Mouse (Mus musculus): Measurements from ENCODE around the gene Plscr1. TPM values are rescaled to one million over a fixed set of nuclear protein-coding genes. Genes with fewer than 3 reads are reported as not detected.

Gene Plscr1
- polyA plus RNA-seq, 1 experiment from 2014 or later, result 53.0 TPM

Small RNA genes lying within 50 kb of the gene (microRNA-seq; reads per million reads assigned to microRNA genes)
- gene Mir6386, result not detected

Other genes starting within 250 kb of the Plscr1 start
- not detected in 2 replicates for gene Plscr5, start 56.8 kb upstream of the Plscr1 start, polyA plus RNA-seq (2015; fragmentation: Nextera tagmentation; extraction: Ambion mirVana)
- 1.6 and 2.3 TPM in 2 replicates for gene Plscr2, start 25.9 kb downstream of the Plscr1 start, polyA plus RNA-seq (2015; fragmentation: Nextera tagmentation; extraction: Ambion mirVana)
- not detected in 2 replicates for gene 1700057G04Rik, start 59.6 kb downstream of the Plscr1 start, polyA plus RNA-seq (2015; fragmentation: Nextera tagmentation; extraction: Ambion mirVana)
- gene Plscr4, start 207.6 kb downstream of the Plscr1 start, polyA plus RNA-seq (2015; fragmentation: Nextera tagmentation; extraction: Ambion mirVana), result 11.5 and 11.7 TPM in 2 replicates